Mouse (Mus musculus) frontal cortex, postnatal 10 days (tissue): ENCODE results near the gene Ggct.
"Not testable (repeated sequence)": the region's sequence is repeated elsewhere in the genome, so short reads cannot be mapped to it uniquely, and the experiment has no call there.

Source experiments
- DNase-seq, 2 experiments: peaks; one replicate each; pipeline ENCODE4 v3.0.0; 2022; ENCODE audit warnings: low spot score in 2 of 2, mixed read lengths in 1 of 2

Gene Ggct

GRCm38 (mm10) chr6:54996361-54996760 lies 3.6 kb upstream of the Ggct start:
- no peak for DNase-seq

GRCm38 (mm10) chr6:54992141-54992540 lies 609 bp downstream of the Ggct start:
- DNase-seq = no peak

GRCm38 (mm10) chr6:54991189-54991588 lies 1.6 kb downstream of the Ggct start:
- DNase-seq = no peak

GRCm38 (mm10) chr6:54988141-54988540 lies 4.6 kb downstream of the Ggct start:
- DNase-seq = no peak

- DNase-seq = no peak
Measured at GRCm38 (mm10) chr6:54984096-54984495, 8.7 kb downstream of the Ggct start.

- no peak for DNase-seq
Measured at GRCm38 (mm10) chr6:54983526-54984050, 9.2 kb downstream of the Ggct start.

- DNase-seq = no peak
Measured at GRCm38 (mm10) chr6:54979426-54979825, 13.3 kb downstream of the Ggct start.

GRCm38 (mm10) chr6:54975616-54976015 lies 17.1 kb downstream of the Ggct start:
- no peak for DNase-seq

GRCm38 (mm10) chr6:54974501-54974900 lies 18.2 kb downstream of the Ggct start:
- no peak for DNase-seq

GRCm38 (mm10) chr6:54972929-54973211 lies 19.9 kb downstream of the Ggct start:
- DNase-seq = no peak

GRCm38 (mm10) chr6:54972111-54972928 lies 20.4 kb downstream of the Ggct start, which contains the start of gene Nod1:
Nod1 (minus strand) TSS chr6:54972612.
- peak; percentile 34 to 49 for DNase-seq

- DNase-seq = no peak
Measured at GRCm38 (mm10) chr6:54971731-54972110, 21.0 kb downstream of the Ggct start.

GRCm38 (mm10) chr6:54970506-54970905 lies 22.2 kb downstream of the Ggct start:
- no peak for DNase-seq

GRCm38 (mm10) chr6:54969801-54970200 lies 22.9 kb downstream of the Ggct start:
- no peak for DNase-seq

- DNase-seq = no peak
Measured at GRCm38 (mm10) chr6:54967591-54967990, 25.2 kb downstream of the Ggct start.

GRCm38 (mm10) chr6:54965234-54965633 lies 27.5 kb downstream of the Ggct start:
- DNase-seq = no peak

GRCm38 (mm10) chr6:54964755-54965154 lies 28.0 kb downstream of the Ggct start:
- no peak for DNase-seq

- DNase-seq = no peak
Measured at GRCm38 (mm10) chr6:54963599-54963998, 29.2 kb downstream of the Ggct start.

- DNase-seq = no peak
Measured at GRCm38 (mm10) chr6:54957655-54958054, 35.1 kb downstream of the Ggct start.

GRCm38 (mm10) chr6:54956425-54956824 lies 36.3 kb downstream of the Ggct start:
- DNase-seq = no peak

- DNase-seq = no peak
Measured at GRCm38 (mm10) chr6:54955949-54956348, 36.8 kb downstream of the Ggct start.

- no peak for DNase-seq
Measured at GRCm38 (mm10) chr6:54954659-54955414, 37.9 kb downstream of the Ggct start.

- not testable (repeated sequence) for DNase-seq
Measured at GRCm38 (mm10) chr6:54953399-54953798, 39.4 kb downstream of the Ggct start.
